Mouse (Mus musculus) ES-E14 (cell line): ENCODE results near the gene Hpn. TPM values are rescaled to one million over a fixed set of nuclear protein-coding genes. Genes with fewer than 3 reads are reported as not detected.

Experiments
- DNase-seq: peaks from one replicate; pipeline ENCODE4 v3.0.0-alpha.2; 2013; ENCODE audit warnings: low read depth, low spot score
- H3K27ac ChIP-seq: 2 replicates; pipeline ENCODE4 v1.5.1; 2012; ENCODE audit warnings: low read depth, mild to moderate bottlenecking, low read length, moderate library complexity, mixed read lengths; ENCODE audit not compliant: poor library complexity, insufficient read depth, severe bottlenecking
- H3K36me3 ChIP-seq: 2 replicates; pipeline ENCODE4 v1.6.1; 2012; ENCODE audit warnings: mild to moderate bottlenecking, low read length, moderate library complexity, mixed read lengths; ENCODE audit not compliant: control insufficient read depth, poor library complexity, insufficient read depth, severe bottlenecking
- H3K4me1 ChIP-seq, 2 experiments: fragments of 150-350 bp in 1 of 2; sonication (generic) in 1 of 2; 2 replicates each; pipeline ENCODE4 v1.6.1; 2012; ENCODE audit warnings: low read length in 2 of 2, mild to moderate bottlenecking in 1 of 2, mixed read lengths in 1 of 2; ENCODE audit not compliant: control insufficient read depth in 2 of 2, insufficient read depth in 2 of 2, poor library complexity in 1 of 2
- H3K4me3 ChIP-seq, 2 experiments: fragments of 150-350 bp in 1 of 2; sonication (generic) in 1 of 2; 2 replicates each; pipeline ENCODE4 v1.5.1; 2012; ENCODE audit warnings: low read length in 2 of 2, low read depth in 1 of 2, mild to moderate bottlenecking in 1 of 2, mixed read lengths in 1 of 2; ENCODE audit not compliant: insufficient read depth in 1 of 2, poor library complexity in 1 of 2, severe bottlenecking in 1 of 2
- H3K9ac ChIP-seq: 2 replicates; pipeline ENCODE4 v1.6.1; 2012; ENCODE audit warnings: low read depth, mild to moderate bottlenecking, low read length, mixed read lengths; ENCODE audit not compliant: poor library complexity, insufficient read depth, severe bottlenecking
- H3K9me3 ChIP-seq: fragments of 150-350 bp; sonication (generic); 2 replicates; pipeline ENCODE4 v1.6.1; 2012; ENCODE audit warnings: low read depth, mild to moderate bottlenecking, low read length; ENCODE audit not compliant: control insufficient read depth, insufficient read depth
- CHD2 ChIP-seq: IDR thresholded peaks from 2 replicates; pipeline ENCODE4 v1.6.1; 2014; ENCODE audit warnings: mild to moderate bottlenecking, low read depth, low read length, inconsistent platforms
- HCFC1 ChIP-seq: IDR thresholded peaks from 2 replicates; pipeline ENCODE4 v1.6.1; 2012; ENCODE audit warnings: low read length, inconsistent platforms, borderline replicate concordance; ENCODE audit not compliant: insufficient read depth
- MAFK ChIP-seq: IDR thresholded peaks from 2 replicates; pipeline ENCODE4 v1.6.1; 2014; ENCODE audit warnings: mild to moderate bottlenecking, low read depth, low read length, inconsistent platforms; ENCODE audit not compliant: insufficient read depth
- ZC3H11A ChIP-seq: IDR thresholded peaks from 2 replicates; pipeline ENCODE4 v1.6.1; 2012; ENCODE audit warnings: low read depth, mild to moderate bottlenecking, inconsistent platforms, low read length, borderline replicate concordance
- ZNF384 ChIP-seq: IDR thresholded peaks from 2 replicates; pipeline ENCODE4 v1.6.1; 2012; ENCODE audit warnings: low read depth, low read length, inconsistent platforms
- in situ Hi-C, 2 experiments: fragments of 600-800 bp; cut with MboI; formaldehyde crosslinking; loops; one replicate each; pipeline ENCODE4 v1.15.1; 2025; ENCODE audit warnings: low sequenced_read_pairs in 2 of 2, inconsistent platforms in 1 of 2; ENCODE audit not compliant: unreplicated experiment in 2 of 2
- total RNA-seq: library from RNA; depleted of rRNA; stranded (reverse); fragments of 300-350 nt; gene quantifications from 2 replicates; pipeline ENCODE4 v1.2.3, GENCODE M21; 2012

The Hpn gene
- total RNA-seq, 1 experiment: 14.5 TPM

DNA sequence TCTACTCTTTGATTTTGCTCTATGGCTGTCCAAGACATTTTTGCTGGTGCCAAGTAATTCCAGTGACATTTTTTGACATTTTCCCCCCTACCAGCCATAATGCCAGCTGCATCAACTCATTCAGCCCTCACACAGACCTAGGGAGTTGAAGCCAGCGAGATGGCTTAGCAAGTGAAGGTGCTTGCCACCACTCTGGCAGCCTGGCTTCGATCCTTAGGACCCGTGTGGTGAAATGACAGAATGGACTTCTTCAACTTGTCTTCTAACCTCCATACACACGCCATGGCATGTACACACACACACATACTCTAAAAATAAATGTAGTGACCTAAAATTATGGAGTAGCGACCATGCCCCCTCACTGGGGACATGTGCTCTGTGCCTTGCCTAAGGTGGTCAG lies 9.3 kb upstream of the Hpn start:
- in situ Hi-C loops: no loop called here
- Histone ChIP-seq H3K4me1 (peaks cover 0 to 5% of the 10 kb centered on the region in 2 experiments; a peak in 1 of 4 replicates), H3K36me3 (no peaks in the 10 kb centered on the region), H3K9ac (no peak overlapping the region), H3K4me3 (no peak overlapping the region), H3K27ac (no peak overlapping the region), H3K9me3 (no peaks in the 10 kb centered on the region)
- no peak for DNase-seq
- TF ChIP-seq MAFK: no peak
- no peak for TF ChIP-seq HCFC1
- no peak for TF ChIP-seq CHD2
- no peak for TF ChIP-seq ZNF384
- no peak for TF ChIP-seq ZC3H11A

GRCm38 (mm10) chr7:31123697-31124096 lies 8.6 kb upstream of the Hpn start:
- no peak overlapping the region for H3K27ac ChIP-seq
- H3K9ac ChIP-seq: no peak overlapping the region
- in situ Hi-C loops: no loop called here
- H3K4me3 ChIP-seq: no peak overlapping the region
- H3K4me1 ChIP-seq: peaks cover 0 to 5% of the 10 kb centered on the region in 2 experiments; a peak in 1 of 4 replicates
- no peak for TF ChIP-seq HCFC1
- TF ChIP-seq ZNF384: no peak
- TF ChIP-seq MAFK: no peak
- no peak for TF ChIP-seq CHD2
- TF ChIP-seq ZC3H11A: no peak
- no peak for DNase-seq
- no peaks in the 10 kb centered on the region for H3K9me3 ChIP-seq
- H3K36me3 ChIP-seq: no peaks in the 10 kb centered on the region

DNA sequence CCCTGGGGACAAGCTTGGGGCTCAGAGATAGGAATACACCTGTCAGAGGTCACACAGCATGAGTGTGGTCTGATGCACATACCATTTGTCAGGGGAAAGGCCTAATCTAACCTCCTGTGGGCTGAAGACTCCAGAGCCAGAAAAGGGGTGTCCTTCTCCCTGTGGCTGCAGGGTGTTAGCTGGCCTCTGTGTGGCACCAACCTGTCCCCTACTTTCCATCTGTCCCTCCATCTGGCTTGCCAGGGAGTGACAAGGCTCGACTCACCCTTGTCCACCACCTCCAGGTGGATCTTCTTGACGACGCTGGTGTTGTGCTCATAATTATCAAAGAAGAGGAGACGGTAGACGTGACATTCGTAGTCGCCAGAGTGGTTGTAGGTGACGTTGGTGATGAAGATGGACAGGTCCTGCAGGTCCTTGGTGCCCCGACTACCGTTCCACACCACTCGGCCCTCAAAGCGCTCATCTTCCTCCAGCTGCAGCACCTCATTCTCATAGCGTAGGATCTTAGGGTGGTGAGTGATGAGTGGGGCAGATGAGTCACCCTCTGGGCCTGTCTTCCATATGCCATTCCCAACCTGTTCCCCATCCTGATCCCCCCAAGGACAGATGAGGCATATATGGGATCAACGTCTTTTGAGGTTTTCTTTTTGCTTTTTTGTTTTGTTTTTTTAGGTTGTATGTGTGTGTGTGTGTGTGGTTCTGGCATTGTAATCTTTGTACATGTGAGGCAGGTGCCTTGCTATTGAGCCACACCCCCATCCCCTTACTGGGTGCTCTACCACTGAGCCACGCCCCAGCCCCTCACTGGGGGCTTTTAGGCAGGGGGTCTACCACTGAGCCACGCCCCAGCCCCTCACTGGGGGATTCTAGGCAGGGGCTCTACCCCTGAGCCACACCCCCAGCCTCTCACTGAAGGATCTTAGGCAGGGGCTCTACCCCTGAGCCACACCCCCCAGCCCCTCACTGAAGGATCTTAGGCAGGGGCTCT lies 7.8 kb upstream of the Hpn start:
- in situ Hi-C loops: no loop called here
- no peaks in the 10 kb centered on the region for H3K9me3 ChIP-seq
- no peak overlapping the region for H3K27ac ChIP-seq
- TF ChIP-seq ZNF384 (no peak), MAFK (no peak), ZC3H11A (no peak), HCFC1 (no peak), CHD2 (no peak)
- H3K9ac ChIP-seq: no peak overlapping the region
- no peaks in the 10 kb centered on the region for H3K36me3 ChIP-seq
- no peak overlapping the region for H3K4me3 ChIP-seq
- H3K4me1 ChIP-seq: peaks cover 0 to 5% of the 10 kb centered on the region in 2 experiments; a peak in 1 of 4 replicates
- no peak for DNase-seq

GRCm38 (mm10) chr7:31119556-31119955 lies 4.5 kb upstream of the Hpn start:
- no peak overlapping the region for H3K27ac ChIP-seq
- no peak overlapping the region for H3K9ac ChIP-seq
- H3K4me3 ChIP-seq: no peak overlapping the region
- H3K36me3 ChIP-seq: no peaks in the 10 kb centered on the region
- no peak for TF ChIP-seq ZNF384
- no peak for TF ChIP-seq ZC3H11A
- TF ChIP-seq CHD2: no peak
- TF ChIP-seq MAFK: no peak
- no peak for TF ChIP-seq HCFC1
- no peak for DNase-seq
- in situ Hi-C loops: no loop called here
- peaks cover 0 to 18% of the 10 kb centered on the region in 2 experiments; a peak in 2 of 4 replicates for H3K4me1 ChIP-seq
- H3K9me3 ChIP-seq: no peaks in the 10 kb centered on the region
